Mouse (Mus musculus): ENCODE measurements at regions not wholly inside any gene's neighbourhood (a gene's known extent, or its start where the extent isn't known, plus 50 kb on each side); places are given as distances from the start of the nearest gene placed in this dataset.
A peak's percentile ranks its signal among the peaks of the same experiment; 100 is the strongest.

- no peak for DNase-seq (ENCODE audit: low spot score, missing footprints)
- Histone ChIP-seq H3K36me3 (ENCODE audit: control insufficient read depth, insufficient read depth, low read length) (no peaks in the 10 kb centered on the region), H3K9me3 (ENCODE audit: control insufficient read depth, low read length) (no peaks in the 10 kb centered on the region), H3K4me1 (ENCODE audit: control insufficient read depth, insufficient read depth, low read length) (no peaks in the 10 kb centered on the region), H3K4me2 (no peak overlapping the region), H3K4me3 (ENCODE audit: low read depth, low read length) (no peak overlapping the region), H3K27me3 (ENCODE audit: control insufficient read depth, insufficient read depth, low read length) (no peaks in the 10 kb centered on the region), H3K9ac (ENCODE audit: low read length) (no peak overlapping the region), H3K27ac (ENCODE audit: low read depth, low read length) (no peak overlapping the region)
- no peak for ATAC-seq (ENCODE audit: low FRiP score)
- WGBS, result 92% methylated on average over 9 of the region's 9 CpGs
Measured at GRCm38 (mm10) chr10:111789264-111789663, 183.2 kb upstream of the Krr1 start.

- 95% methylated on average over 2 of the region's 2 CpGs for WGBS
- DNase-seq (ENCODE audit: low spot score, missing footprints) (no peak), ATAC-seq (ENCODE audit: low FRiP score) (no peak)
- Histone ChIP-seq H3K9ac (ENCODE audit: low read length) (no peak overlapping the region), H3K27me3 (ENCODE audit: control insufficient read depth, insufficient read depth, low read length) (no peaks in the 10 kb centered on the region), H3K4me1 (ENCODE audit: control insufficient read depth, insufficient read depth, low read length) (no peaks in the 10 kb centered on the region), H3K4me2 (no peak overlapping the region), H3K27ac (ENCODE audit: low read depth, low read length) (no peak overlapping the region), H3K9me3 (ENCODE audit: control insufficient read depth, low read length) (no peaks in the 10 kb centered on the region), H3K36me3 (ENCODE audit: control insufficient read depth, insufficient read depth, low read length) (no peaks in the 10 kb centered on the region), H3K4me3 (ENCODE audit: low read depth, low read length) (no peak overlapping the region)
Measured at GRCm38 (mm10) chr10:111790911-111791310, 181.6 kb upstream of the Krr1 start.

GRCm38 (mm10) chr10:111795056-111795455, 177.4 kb upstream of the Krr1 start:
- H3K36me3 ChIP-seq (ENCODE audit: control insufficient read depth, insufficient read depth, low read length), result no peaks in the 10 kb centered on the region
- DNase-seq (ENCODE audit: low spot score, missing footprints) (no peak), ATAC-seq (ENCODE audit: low FRiP score) (no peak)
- peaks cover 4% of the 10 kb centered on the region; the same call in 1 of the 2 replicates for H3K4me1 ChIP-seq (ENCODE audit: control insufficient read depth, insufficient read depth, low read length)
- WGBS, result 89% methylated on average over 5 of the region's 5 CpGs
- no peak overlapping the region for H3K4me2 ChIP-seq
- H3K9ac ChIP-seq (ENCODE audit: low read length), result no peak overlapping the region
- no peak overlapping the region for H3K4me3 ChIP-seq (ENCODE audit: low read depth, low read length)
- no peak overlapping the region for H3K27ac ChIP-seq (ENCODE audit: low read depth, low read length)
- H3K27me3 ChIP-seq (ENCODE audit: control insufficient read depth, insufficient read depth, low read length), result no peaks in the 10 kb centered on the region
- no peaks in the 10 kb centered on the region for H3K9me3 ChIP-seq (ENCODE audit: control insufficient read depth, low read length)

- Histone ChIP-seq H3K9ac (ENCODE audit: low read length) (no peak overlapping the region), H3K4me1 (ENCODE audit: control insufficient read depth, insufficient read depth, low read length) (peaks cover 7% of the 10 kb centered on the region; the same call in 1 of the 2 replicates), H3K27ac (ENCODE audit: low read depth, low read length) (no peak overlapping the region), H3K4me2 (no peak overlapping the region), H3K27me3 (ENCODE audit: control insufficient read depth, insufficient read depth, low read length) (no peaks in the 10 kb centered on the region), H3K4me3 (ENCODE audit: low read depth, low read length) (no peak overlapping the region), H3K9me3 (ENCODE audit: control insufficient read depth, low read length) (no peaks in the 10 kb centered on the region), H3K36me3 (ENCODE audit: control insufficient read depth, insufficient read depth, low read length) (no peaks in the 10 kb centered on the region)
- ATAC-seq (ENCODE audit: low FRiP score), result no peak
- 87% methylated on average over 3 of the region's 3 CpGs for WGBS
- DNase-seq (ENCODE audit: low spot score, missing footprints), result no peak
Measured at GRCm38 (mm10) chr10:111795756-111796155, 176.7 kb upstream of the Krr1 start.

GRCm38 (mm10) chr10:111798851-111799281, 173.6 kb upstream of the Krr1 start:
- Histone ChIP-seq H3K4me2 (no peak overlapping the region), H3K4me3 (ENCODE audit: low read depth, low read length) (no peak overlapping the region), H3K27me3 (ENCODE audit: control insufficient read depth, insufficient read depth, low read length) (no peaks in the 10 kb centered on the region), H3K27ac (ENCODE audit: low read depth, low read length) (no peak overlapping the region), H3K9me3 (ENCODE audit: control insufficient read depth, low read length) (no peaks in the 10 kb centered on the region), H3K9ac (ENCODE audit: low read length) (no peak overlapping the region), H3K4me1 (ENCODE audit: control insufficient read depth, insufficient read depth, low read length) (peaks cover 11% of the 10 kb centered on the region; the same call in 1 of the 2 replicates), H3K36me3 (ENCODE audit: control insufficient read depth, insufficient read depth, low read length) (no peaks in the 10 kb centered on the region)
- ATAC-seq (ENCODE audit: low FRiP score), result no peak
- WGBS, result 84% methylated on average over 7 of the region's 7 CpGs
- no peak for DNase-seq (ENCODE audit: low spot score, missing footprints)

GRCm38 (mm10) chr10:111799850-111800589, 172.4 kb upstream of the Krr1 start:
- H3K4me2 ChIP-seq, result no peak overlapping the region
- H3K4me3 ChIP-seq (ENCODE audit: low read depth, low read length), result no peak overlapping the region
- H3K9ac ChIP-seq (ENCODE audit: low read length), result no peak overlapping the region
- DNase-seq (ENCODE audit: low spot score, missing footprints) (peak; percentile 86), ATAC-seq (ENCODE audit: low FRiP score) (peak; percentile 71; the same call in 1 of the 2 replicates)
- no peak overlapping the region for H3K27ac ChIP-seq (ENCODE audit: low read depth, low read length)
- 19% methylated on average over 14 of the region's 14 CpGs for WGBS
- no peaks in the 10 kb centered on the region for H3K9me3 ChIP-seq (ENCODE audit: control insufficient read depth, low read length)
- no peaks in the 10 kb centered on the region for H3K27me3 ChIP-seq (ENCODE audit: control insufficient read depth, insufficient read depth, low read length)
- no peaks in the 10 kb centered on the region for H3K36me3 ChIP-seq (ENCODE audit: control insufficient read depth, insufficient read depth, low read length)
- peaks cover 11% of the 10 kb centered on the region; the same call in 1 of the 2 replicates for H3K4me1 ChIP-seq (ENCODE audit: control insufficient read depth, insufficient read depth, low read length)

GRCm38 (mm10) chr10:111800590-111800935, 171.9 kb upstream of the Krr1 start:
- Histone ChIP-seq H3K27ac (ENCODE audit: low read depth, low read length) (no peak overlapping the region), H3K4me1 (ENCODE audit: control insufficient read depth, insufficient read depth, low read length) (peaks cover 11% of the 10 kb centered on the region; the same call in 1 of the 2 replicates), H3K27me3 (ENCODE audit: control insufficient read depth, insufficient read depth, low read length) (no peaks in the 10 kb centered on the region), H3K9me3 (ENCODE audit: control insufficient read depth, low read length) (no peaks in the 10 kb centered on the region), H3K4me2 (no peak overlapping the region), H3K9ac (ENCODE audit: low read length) (no peak overlapping the region), H3K4me3 (ENCODE audit: low read depth, low read length) (no peak overlapping the region), H3K36me3 (ENCODE audit: control insufficient read depth, insufficient read depth, low read length) (no peaks in the 10 kb centered on the region)
- whole genome bisulfite sequencing, result 57% methylated on average over 3 of the region's 3 CpGs
- peak; percentile 11; the same call in 1 of the 2 replicates for ATAC-seq (ENCODE audit: low FRiP score)
- no peak for DNase-seq (ENCODE audit: low spot score, missing footprints)

GRCm38 (mm10) chr10:111801021-111801793, 171.3 kb upstream of the Krr1 start:
- no peaks in the 10 kb centered on the region for H3K9me3 ChIP-seq (ENCODE audit: control insufficient read depth, low read length)
- H3K36me3 ChIP-seq (ENCODE audit: control insufficient read depth, insufficient read depth, low read length), result no peaks in the 10 kb centered on the region
- DNase-seq (ENCODE audit: low spot score, missing footprints), result peak; percentile 89
- H3K27ac ChIP-seq (ENCODE audit: low read depth, low read length), result no peak overlapping the region
- no peaks in the 10 kb centered on the region for H3K27me3 ChIP-seq (ENCODE audit: control insufficient read depth, insufficient read depth, low read length)
- WGBS, result 47% methylated on average over 12 of the region's 12 CpGs
- no peak overlapping the region for H3K9ac ChIP-seq (ENCODE audit: low read length)
- H3K4me1 ChIP-seq (ENCODE audit: control insufficient read depth, insufficient read depth, low read length), result peaks cover 11% of the 10 kb centered on the region; the same call in 1 of the 2 replicates
- H3K4me3 ChIP-seq (ENCODE audit: low read depth, low read length), result no peak overlapping the region
- ATAC-seq (ENCODE audit: low FRiP score), result no peak
- no peak overlapping the region for H3K4me2 ChIP-seq

GRCm38 (mm10) chr10:111801794-111802359, 170.6 kb upstream of the Krr1 start:
- H3K27ac ChIP-seq (ENCODE audit: low read depth, low read length), result no peak overlapping the region
- no peaks in the 10 kb centered on the region for H3K36me3 ChIP-seq (ENCODE audit: control insufficient read depth, insufficient read depth, low read length)
- H3K4me3 ChIP-seq (ENCODE audit: low read depth, low read length), result no peak overlapping the region
- H3K4me2 ChIP-seq, result no peak overlapping the region
- no peaks in the 10 kb centered on the region for H3K9me3 ChIP-seq (ENCODE audit: control insufficient read depth, low read length)
- WGBS, result 37% methylated on average over 12 of the region's 12 CpGs
- DNase-seq (ENCODE audit: low spot score, missing footprints), result no peak
- H3K4me1 ChIP-seq (ENCODE audit: control insufficient read depth, insufficient read depth, low read length), result peaks cover 11% of the 10 kb centered on the region; the same call in 1 of the 2 replicates
- H3K27me3 ChIP-seq (ENCODE audit: control insufficient read depth, insufficient read depth, low read length), result no peaks in the 10 kb centered on the region
- ATAC-seq (ENCODE audit: low FRiP score), result no peak
- H3K9ac ChIP-seq (ENCODE audit: low read length), result no peak overlapping the region

All from midbrain, embryonic 11.5 days (tissue).